Mouse (Mus musculus) layer of hippocampus, adult 9-10 months (tissue): ENCODE measurements at regions not wholly inside any gene's neighbourhood (a gene's known extent, or its start where the extent isn't known, plus 50 kb on each side); places are given as distances from the start of the nearest gene placed in this dataset.

Experiments used
- DNase-seq: peaks from one replicate; pipeline ENCODE4 v3.0.0; 2022; ENCODE audit warnings: low spot score

GRCm38 (mm10) chr12:59304522-59304921, 85.0 kb upstream of the Fbxo33 start:
- no peak for DNase-seq
